Mouse (Mus musculus): Measurements from ENCODE around the gene Myh2. TPM values are rescaled to one million over a fixed set of nuclear protein-coding genes. Genes with fewer than 3 reads are reported as not detected.

Myh2 gene
- total RNA-seq, 2 experiments from 2014 or later, result not detected

- intact Hi-C loops (cut with DNase I), result loop anchor here (2.0 kb wide), 1 partner anchor 123 kb away; no protein-coding TSS in a partner anchor
- DNase-seq, result peak; percentile 21 to 66
Observed at GRCm38 (mm10) chr11:67235639-67236358, 65.0 kb downstream of the Myh2 start.

- intact Hi-C loops (cut with DNase I), result loop anchor here (2.0 kb wide), 1 partner anchor 124 kb away; no protein-coding TSS in a partner anchor
- no peak for DNase-seq
Observed at GRCm38 (mm10) chr11:67236799-67237198, 66.0 kb downstream of the Myh2 start.

DNA sequence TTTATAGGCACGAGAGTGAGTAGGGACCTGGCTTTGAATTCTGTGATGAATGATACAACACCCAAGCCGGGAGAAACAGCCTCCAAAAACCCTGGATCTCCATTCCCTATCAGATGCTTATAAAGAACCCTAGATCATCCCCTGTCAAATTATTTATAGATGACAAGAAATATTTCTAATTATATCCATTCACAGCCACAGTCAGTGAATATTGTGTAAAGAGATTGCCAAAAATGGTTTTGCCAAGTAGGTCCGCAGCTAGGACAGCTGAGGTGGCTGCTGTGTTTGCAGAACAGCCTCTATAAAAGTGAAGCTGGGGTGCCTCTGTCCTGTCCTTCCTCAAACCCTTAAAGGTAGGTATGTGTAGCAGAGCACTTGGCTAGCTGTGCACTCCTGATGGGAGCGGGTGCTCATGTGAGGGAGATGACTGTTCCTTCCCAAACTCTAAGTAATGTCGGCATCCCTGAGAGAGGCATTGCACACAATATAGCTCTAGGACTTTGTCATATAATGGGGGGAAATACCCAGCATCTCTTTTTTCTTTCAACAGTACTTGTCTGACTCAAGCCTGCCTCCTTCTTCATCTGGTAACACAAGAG lies 66.8 kb downstream of the Myh2 start, which contains the start of gene Myh4:
Gene Myh4, plus strand, starts transcription at position 549 of the 599 bp plus-strand sequence.
- no peak for DNase-seq
- intact Hi-C loops (cut with DNase I), result loop anchor here (2.0 kb wide), 1 partner anchor 125 kb away; no protein-coding TSS in a partner anchor

DNA sequence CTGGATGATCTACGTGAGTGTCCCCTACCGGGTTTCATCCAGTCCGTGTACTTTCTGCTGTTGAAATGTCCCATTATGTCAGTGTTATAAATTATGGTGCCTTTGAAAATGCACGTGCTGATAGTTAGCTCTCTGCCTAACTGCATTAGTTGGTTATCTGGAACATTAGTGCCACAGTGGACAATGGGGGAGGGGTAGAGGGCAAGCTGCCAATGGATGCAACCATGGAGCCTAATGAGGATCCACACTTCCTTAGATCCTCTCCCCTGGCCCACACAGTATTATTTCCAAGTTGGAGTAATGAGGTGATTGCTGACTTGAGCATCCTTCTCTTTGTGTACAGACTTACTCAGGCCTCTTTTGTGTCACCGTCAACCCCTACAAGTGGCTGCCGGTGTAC lies 70.2 kb downstream of the Myh2 start:
- intact Hi-C loops (cut with DNase I), result no loop called here
- DNase-seq, result no peak

Other genes with a start within 250 kb of the Myh2 start
- gene Tmem238l, start 214.4 kb upstream of the Myh2 start, total RNA-seq (2021), result not detected
- gene Tmem220, start 145.9 kb upstream of the Myh2 start, total RNA-seq (2021), result 1 to 10 TPM; 1.3 to 1.4 TPM
- gene Adprm, start 118.4 kb upstream of the Myh2 start, total RNA-seq (2021), result 10 to 100 TPM; 13.8 to 15.9 TPM
- gene Sco1, start 118.4 kb upstream of the Myh2 start, total RNA-seq (2021), result 10 to 100 TPM; 17.3 to 17.9 TPM
- not detected for gene Myh3, start 92.7 kb upstream of the Myh2 start, total RNA-seq (2021)
- not detected for gene Myh1, start 29.0 kb downstream of the Myh2 start, total RNA-seq (2021)
- not detected for gene Myh4, start 67.0 kb downstream of the Myh2 start, total RNA-seq (2021)
- under 1 TPM; 0.07 to 0.10 TPM for gene Myh8, start 106.1 kb downstream of the Myh2 start, total RNA-seq (2021)
- gene Myh13, start 150.6 kb downstream of the Myh2 start, total RNA-seq (2021), result not detected

Measured in heart, postnatal 14 days (tissue).